Mouse (Mus musculus): ENCODE results near the gene Foxn1.

The Foxn1 gene

GRCm38 (mm10) chr11:78358330-78359007, 27.9 kb downstream of the Foxn1 start:
- DNase-seq (ENCODE audit: low spot score), result peak; percentile 58

GRCm38 (mm10) chr11:78355471-78356238, 30.7 kb downstream of the Foxn1 start:
- DNase-seq (ENCODE audit: low spot score), result peak; percentile 85

GRCm38 (mm10) chr11:78354905-78355304, 31.5 kb downstream of the Foxn1 start:
- no peak for DNase-seq (ENCODE audit: low spot score)

- DNase-seq (ENCODE audit: low spot score), result no peak
Measured at GRCm38 (mm10) chr11:78353081-78353480, 33.3 kb downstream of the Foxn1 start.

GRCm38 (mm10) chr11:78349441-78350358, 36.7 kb downstream of the Foxn1 start:
- DNase-seq (ENCODE audit: low spot score), result no peak

- peak; percentile 31 for DNase-seq (ENCODE audit: low spot score)
Measured at GRCm38 (mm10) chr11:78348474-78348873, 37.9 kb downstream of the Foxn1 start.

- DNase-seq (ENCODE audit: low spot score), result no peak
Measured at GRCm38 (mm10) chr11:78347908-78348307, 38.5 kb downstream of the Foxn1 start.

GRCm38 (mm10) chr11:78347070-78347754, 39.1 kb downstream of the Foxn1 start:
- DNase-seq (ENCODE audit: low spot score), result peak; percentile 91

- DNase-seq (ENCODE audit: low spot score), result no peak
Measured at GRCm38 (mm10) chr11:78346326-78347069, 39.9 kb downstream of the Foxn1 start.

GRCm38 (mm10) chr11:78345801-78346200, 40.6 kb downstream of the Foxn1 start:
- DNase-seq (ENCODE audit: low spot score), result no peak

- peak; percentile 26 for DNase-seq (ENCODE audit: low spot score)
Measured at GRCm38 (mm10) chr11:78344890-78345715, 41.3 kb downstream of the Foxn1 start.

- no peak for DNase-seq (ENCODE audit: low spot score)
Measured at GRCm38 (mm10) chr11:78344328-78344889, 41.9 kb downstream of the Foxn1 start.

- peak; percentile 86 for DNase-seq (ENCODE audit: low spot score)
Measured at GRCm38 (mm10) chr11:78343381-78344327, 42.7 kb downstream of the Foxn1 start, which contains the start of gene Unc119. TSS of gene Unc119 (plus strand) at chr11:78343482.

GRCm38 (mm10) chr11:78341702-78342101, 44.7 kb downstream of the Foxn1 start:
- DNase-seq (ENCODE audit: low spot score), result no peak

- no peak for DNase-seq (ENCODE audit: low spot score)
Measured at GRCm38 (mm10) chr11:78337040-78337439, 49.3 kb downstream of the Foxn1 start.

GRCm38 (mm10) chr11:78333992-78334391, 52.4 kb downstream of the Foxn1 start:
- DNase-seq (ENCODE audit: low spot score), result no peak

- DNase-seq (ENCODE audit: low spot score), result no peak
Measured at GRCm38 (mm10) chr11:78332676-78333075, 53.7 kb downstream of the Foxn1 start.

- DNase-seq (ENCODE audit: low spot score), result no peak
Measured at GRCm38 (mm10) chr11:78328512-78329056, 57.8 kb downstream of the Foxn1 start.

Measured in embryo, embryonic 10.5 days (tissue).